Mouse (Mus musculus): ENCODE results near the gene Ccdc47. TPM values are rescaled to one million over a fixed set of nuclear protein-coding genes. Genes with fewer than 3 reads are reported as not detected.

The Ccdc47 gene
- polyA plus RNA-seq, 1 experiment from 2014 or later = 65.7 TPM

DNA sequence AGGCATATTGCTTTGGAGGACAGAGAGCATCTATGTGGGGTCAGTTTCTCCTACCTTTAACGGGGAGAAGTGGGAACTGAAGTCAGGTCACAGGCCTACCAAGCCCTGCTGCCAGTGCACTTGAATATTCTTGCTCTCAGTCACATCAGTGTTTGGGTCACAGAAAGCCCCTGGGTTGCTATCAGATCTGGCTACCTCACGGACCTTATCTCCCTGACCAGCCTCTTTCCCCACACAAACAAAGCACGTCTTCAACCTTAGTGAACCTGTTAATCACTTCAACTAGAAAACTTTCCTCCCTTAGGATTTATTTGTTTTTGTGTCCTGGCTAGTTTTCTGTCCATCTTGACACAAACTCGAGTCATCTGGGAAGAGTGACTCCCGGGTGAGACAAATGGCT lies 39.8 kb downstream of the Ccdc47 start:
- Histone ChIP-seq H3K4me1 (replicated peaks; ENCODE audit: control insufficient read depth, insufficient read depth, low read length) (no peaks in the 10 kb centered on the region), H3K36me3 (ENCODE audit: control insufficient read depth, insufficient read depth, low read length) (peaks cover 3% of the 10 kb centered on the region; the same call in 1 of the 2 replicates), H3K4me2 (replicated peaks; ENCODE audit: low read depth, low read length) (no peak overlapping the region), H3K27ac (ENCODE audit: low read depth, low read length) (no peak overlapping the region), H3K27me3 (ENCODE audit: control insufficient read depth, insufficient read depth, low read length) (no peaks in the 10 kb centered on the region), H3K9ac (ENCODE audit: low read depth, low read length) (no peak overlapping the region), H3K4me3 (ENCODE audit: low read depth, low read length) (no peak overlapping the region), H3K9me3 (ENCODE audit: control insufficient read depth, low read length) (no peaks in the 10 kb centered on the region)
- DNase-seq (ENCODE audit: low spot score) = no peak
- 95% methylated on average over 5 of the region's 5 CpGs for WGBS
- ATAC-seq (ENCODE audit: low FRiP score) = no peak

GRCm38 (mm10) chr11:106175081-106175480 lies 41.1 kb downstream of the Ccdc47 start:
- DNase-seq (ENCODE audit: low spot score) (no peak), ATAC-seq (ENCODE audit: low FRiP score) (no peak)
- H3K27ac ChIP-seq (ENCODE audit: low read depth, low read length) = no peak overlapping the region
- H3K9me3 ChIP-seq (ENCODE audit: control insufficient read depth, low read length) = no peaks in the 10 kb centered on the region
- no peak overlapping the region for H3K9ac ChIP-seq (ENCODE audit: low read depth, low read length)
- H3K4me1 ChIP-seq (replicated peaks; ENCODE audit: control insufficient read depth, insufficient read depth, low read length) = no peaks in the 10 kb centered on the region
- no peaks in the 10 kb centered on the region for H3K27me3 ChIP-seq (ENCODE audit: control insufficient read depth, insufficient read depth, low read length)
- no peak overlapping the region for H3K4me3 ChIP-seq (ENCODE audit: low read depth, low read length)
- peaks cover 3% of the 10 kb centered on the region; the same call in 1 of the 2 replicates for H3K36me3 ChIP-seq (ENCODE audit: control insufficient read depth, insufficient read depth, low read length)
- no peak overlapping the region for H3K4me2 ChIP-seq (replicated peaks; ENCODE audit: low read depth, low read length)
- WGBS = 79% methylated on average over 3 of the region's 3 CpGs

GRCm38 (mm10) chr11:106174372-106174771 lies 41.8 kb downstream of the Ccdc47 start:
- Histone ChIP-seq H3K4me1 (replicated peaks; ENCODE audit: control insufficient read depth, insufficient read depth, low read length) (no peaks in the 10 kb centered on the region), H3K4me3 (ENCODE audit: low read depth, low read length) (no peak overlapping the region), H3K36me3 (ENCODE audit: control insufficient read depth, insufficient read depth, low read length) (peaks cover 3% of the 10 kb centered on the region; the same call in 1 of the 2 replicates), H3K9ac (ENCODE audit: low read depth, low read length) (no peak overlapping the region), H3K27me3 (ENCODE audit: control insufficient read depth, insufficient read depth, low read length) (no peaks in the 10 kb centered on the region), H3K4me2 (replicated peaks; ENCODE audit: low read depth, low read length) (no peak overlapping the region), H3K9me3 (ENCODE audit: control insufficient read depth, low read length) (no peaks in the 10 kb centered on the region), H3K27ac (ENCODE audit: low read depth, low read length) (no peak overlapping the region)
- ATAC-seq (ENCODE audit: low FRiP score) = no peak
- DNase-seq (ENCODE audit: low spot score) = no peak
- WGBS = 80% methylated on average over 5 of the region's 5 CpGs

DNA sequence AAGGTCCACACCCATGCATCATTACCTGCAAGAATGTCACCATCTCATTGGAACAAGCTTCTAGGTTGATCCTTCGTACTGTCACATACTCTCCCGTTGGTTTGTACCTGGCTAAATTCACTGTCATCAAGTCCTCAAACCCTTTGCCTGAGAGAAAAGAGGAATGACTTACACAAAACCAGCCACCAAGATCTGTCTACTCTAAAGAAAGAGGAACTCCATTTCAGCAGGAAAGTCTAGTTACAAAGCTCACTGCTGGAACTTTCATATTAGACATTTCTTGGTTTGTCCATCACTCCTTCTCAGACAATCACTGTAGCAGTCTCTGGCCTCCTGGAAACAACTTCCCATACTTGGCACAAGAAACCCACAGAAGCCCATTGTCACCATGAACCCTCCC lies 42.9 kb downstream of the Ccdc47 start:
- H3K4me2 ChIP-seq (replicated peaks; ENCODE audit: low read depth, low read length) = no peak overlapping the region
- no peak for DNase-seq (ENCODE audit: low spot score)
- peaks cover 3% of the 10 kb centered on the region; the same call in 1 of the 2 replicates for H3K36me3 ChIP-seq (ENCODE audit: control insufficient read depth, insufficient read depth, low read length)
- no peak overlapping the region for H3K4me3 ChIP-seq (ENCODE audit: low read depth, low read length)
- no peak for ATAC-seq (ENCODE audit: low FRiP score)
- H3K4me1 ChIP-seq (replicated peaks; ENCODE audit: control insufficient read depth, insufficient read depth, low read length) = no peaks in the 10 kb centered on the region
- H3K27me3 ChIP-seq (ENCODE audit: control insufficient read depth, insufficient read depth, low read length) = no peaks in the 10 kb centered on the region
- no peak overlapping the region for H3K9ac ChIP-seq (ENCODE audit: low read depth, low read length)
- 91% methylated on average over 2 of the region's 2 CpGs for WGBS
- no peak overlapping the region for H3K27ac ChIP-seq (ENCODE audit: low read depth, low read length)
- H3K9me3 ChIP-seq (ENCODE audit: control insufficient read depth, low read length) = no peaks in the 10 kb centered on the region

- no peak overlapping the region for H3K4me2 ChIP-seq (replicated peaks; ENCODE audit: low read depth, low read length)
- no peaks in the 10 kb centered on the region for H3K4me1 ChIP-seq (replicated peaks; ENCODE audit: control insufficient read depth, insufficient read depth, low read length)
- H3K4me3 ChIP-seq (ENCODE audit: low read depth, low read length) = no peak overlapping the region
- H3K9me3 ChIP-seq (ENCODE audit: control insufficient read depth, low read length) = no peaks in the 10 kb centered on the region
- DNase-seq (ENCODE audit: low spot score) (no peak), ATAC-seq (ENCODE audit: low FRiP score) (no peak)
- H3K36me3 ChIP-seq (ENCODE audit: control insufficient read depth, insufficient read depth, low read length) = peaks cover 10% of the 10 kb centered on the region; the same call in 1 of the 2 replicates
- no peak overlapping the region for H3K27ac ChIP-seq (ENCODE audit: low read depth, low read length)
- no peak overlapping the region for H3K9ac ChIP-seq (ENCODE audit: low read depth, low read length)
- H3K27me3 ChIP-seq (ENCODE audit: control insufficient read depth, insufficient read depth, low read length) = no peaks in the 10 kb centered on the region
- 82% methylated on average over 7 of the region's 7 CpGs for WGBS
These were observed 45.3 kb downstream of the Ccdc47 start for GRCm38 (mm10) chr11:106170807-106171206.

DNA sequence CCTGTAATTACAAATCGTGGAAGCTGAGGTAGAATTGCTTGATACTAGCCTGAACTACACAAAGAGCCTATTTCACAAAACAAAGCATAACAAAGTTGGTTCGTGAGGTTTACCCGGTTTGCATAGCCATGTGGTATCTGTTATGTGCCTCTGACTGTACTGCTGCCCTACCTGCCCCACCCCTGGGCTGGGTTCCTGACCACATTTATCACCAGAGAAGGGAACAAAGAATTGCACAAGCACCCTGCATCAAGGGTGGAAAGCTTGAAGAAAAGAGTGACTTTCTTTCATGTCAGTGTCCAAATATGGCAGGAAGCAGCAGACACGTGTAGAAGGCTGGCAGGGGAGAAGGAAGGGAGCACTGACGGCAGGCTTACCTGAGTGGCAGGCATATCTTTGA lies 48.7 kb downstream of the Ccdc47 start:
- no peak for DNase-seq (ENCODE audit: low spot score)
- no peak for ATAC-seq (ENCODE audit: low FRiP score)
- Histone ChIP-seq H3K27ac (ENCODE audit: low read depth, low read length) (no peak overlapping the region), H3K9ac (ENCODE audit: low read depth, low read length) (no peak overlapping the region), H3K9me3 (ENCODE audit: control insufficient read depth, low read length) (no peaks in the 10 kb centered on the region), H3K4me3 (ENCODE audit: low read depth, low read length) (no peak overlapping the region), H3K4me1 (replicated peaks; ENCODE audit: control insufficient read depth, insufficient read depth, low read length) (no peaks in the 10 kb centered on the region), H3K4me2 (replicated peaks; ENCODE audit: low read depth, low read length) (no peak overlapping the region), H3K36me3 (ENCODE audit: control insufficient read depth, insufficient read depth, low read length) (peaks cover 9% of the 10 kb centered on the region; the same call in 1 of the 2 replicates), H3K27me3 (ENCODE audit: control insufficient read depth, insufficient read depth, low read length) (no peaks in the 10 kb centered on the region)
- 88% methylated on average over 5 of the region's 5 CpGs for WGBS

GRCm38 (mm10) chr11:106164601-106165180 lies 51.5 kb downstream of the Ccdc47 start:
- DNase-seq (ENCODE audit: low spot score) = no peak
- Histone ChIP-seq H3K4me1 (replicated peaks; ENCODE audit: control insufficient read depth, insufficient read depth, low read length) (peaks cover 7% of the 10 kb centered on the region), H3K9me3 (ENCODE audit: control insufficient read depth, low read length) (no peaks in the 10 kb centered on the region), H3K4me2 (replicated peaks; ENCODE audit: low read depth, low read length) (no peak overlapping the region), H3K27me3 (ENCODE audit: control insufficient read depth, insufficient read depth, low read length) (no peaks in the 10 kb centered on the region), H3K27ac (ENCODE audit: low read depth, low read length) (no peak overlapping the region), H3K9ac (ENCODE audit: low read depth, low read length) (no peak overlapping the region), H3K36me3 (ENCODE audit: control insufficient read depth, insufficient read depth, low read length) (peaks cover 9% of the 10 kb centered on the region; the same call in 1 of the 2 replicates), H3K4me3 (ENCODE audit: low read depth, low read length) (no peak overlapping the region)
- no peak for ATAC-seq (ENCODE audit: low FRiP score)
- 91% methylated on average over 16 of the region's 16 CpGs for WGBS

DNA sequence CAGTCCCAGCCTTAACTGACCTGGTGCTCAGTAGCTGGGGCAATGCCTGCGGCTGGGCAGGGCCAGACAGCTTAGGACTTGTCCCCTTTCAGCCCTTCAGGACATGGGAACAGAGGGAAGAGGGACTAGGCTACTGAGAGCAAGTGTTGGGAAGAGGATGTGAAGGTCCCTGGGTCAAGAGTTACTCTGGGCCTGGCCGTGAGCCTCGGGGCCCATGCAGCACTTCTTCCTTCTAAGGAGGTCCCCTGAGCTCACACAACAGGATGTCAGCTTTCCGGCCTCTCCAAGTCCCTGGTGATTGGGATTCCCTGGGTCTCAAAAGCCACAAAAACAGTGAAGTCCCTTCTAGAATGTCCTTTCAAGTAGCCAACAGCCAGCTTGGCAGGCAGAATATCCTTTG lies 52.6 kb downstream of the Ccdc47 start:
- Histone ChIP-seq H3K27ac (ENCODE audit: low read depth, low read length) (no peak overlapping the region), H3K27me3 (ENCODE audit: control insufficient read depth, insufficient read depth, low read length) (no peaks in the 10 kb centered on the region), H3K9ac (ENCODE audit: low read depth, low read length) (no peak overlapping the region), H3K4me3 (ENCODE audit: low read depth, low read length) (no peak overlapping the region), H3K36me3 (ENCODE audit: control insufficient read depth, insufficient read depth, low read length) (peaks cover 9% of the 10 kb centered on the region; the same call in 1 of the 2 replicates), H3K4me1 (replicated peaks; ENCODE audit: control insufficient read depth, insufficient read depth, low read length) (peaks cover 14% of the 10 kb centered on the region), H3K4me2 (replicated peaks; ENCODE audit: low read depth, low read length) (no peak overlapping the region), H3K9me3 (ENCODE audit: control insufficient read depth, low read length) (no peaks in the 10 kb centered on the region)
- WGBS = 90% methylated on average over 4 of the region's 4 CpGs
- no peak for DNase-seq (ENCODE audit: low spot score)
- ATAC-seq (ENCODE audit: low FRiP score) = no peak

DNA sequence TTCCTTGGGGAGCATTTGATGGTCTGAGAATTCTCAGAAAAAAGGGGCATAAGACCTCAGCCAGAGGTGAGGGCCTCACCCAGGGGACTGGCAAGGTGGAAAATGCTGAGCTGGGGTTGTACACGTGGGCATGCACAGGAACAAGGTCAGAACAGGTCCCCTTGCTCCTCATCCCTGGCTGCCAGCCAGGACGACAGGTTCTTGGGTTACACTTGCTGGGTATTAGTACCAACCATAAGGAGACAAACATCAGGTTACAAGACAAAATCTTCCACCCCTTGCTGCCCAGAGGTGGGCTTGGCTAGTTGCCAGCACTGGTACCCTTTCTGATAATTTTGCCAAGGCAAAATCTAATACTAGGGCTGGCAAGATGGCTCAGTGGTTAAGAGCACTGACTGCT lies 53.9 kb downstream of the Ccdc47 start:
- H3K4me3 ChIP-seq (ENCODE audit: low read depth, low read length) = no peak overlapping the region
- H3K27me3 ChIP-seq (ENCODE audit: control insufficient read depth, insufficient read depth, low read length) = no peaks in the 10 kb centered on the region
- no peak overlapping the region for H3K4me2 ChIP-seq (replicated peaks; ENCODE audit: low read depth, low read length)
- peaks cover 6% of the 10 kb centered on the region; the same call in 1 of the 2 replicates for H3K36me3 ChIP-seq (ENCODE audit: control insufficient read depth, insufficient read depth, low read length)
- peaks cover 20% of the 10 kb centered on the region for H3K4me1 ChIP-seq (replicated peaks; ENCODE audit: control insufficient read depth, insufficient read depth, low read length)
- WGBS = 93% methylated on average over 2 of the region's 2 CpGs
- no peaks in the 10 kb centered on the region for H3K9me3 ChIP-seq (ENCODE audit: control insufficient read depth, low read length)
- H3K9ac ChIP-seq (ENCODE audit: low read depth, low read length) = no peak overlapping the region
- DNase-seq (ENCODE audit: low spot score) = no peak
- H3K27ac ChIP-seq (ENCODE audit: low read depth, low read length) = no peak overlapping the region
- ATAC-seq (ENCODE audit: low FRiP score) = no peak
